Mouse (Mus musculus): Measurements from ENCODE around the gene Uchl5.

The Uchl5 gene

DNA sequence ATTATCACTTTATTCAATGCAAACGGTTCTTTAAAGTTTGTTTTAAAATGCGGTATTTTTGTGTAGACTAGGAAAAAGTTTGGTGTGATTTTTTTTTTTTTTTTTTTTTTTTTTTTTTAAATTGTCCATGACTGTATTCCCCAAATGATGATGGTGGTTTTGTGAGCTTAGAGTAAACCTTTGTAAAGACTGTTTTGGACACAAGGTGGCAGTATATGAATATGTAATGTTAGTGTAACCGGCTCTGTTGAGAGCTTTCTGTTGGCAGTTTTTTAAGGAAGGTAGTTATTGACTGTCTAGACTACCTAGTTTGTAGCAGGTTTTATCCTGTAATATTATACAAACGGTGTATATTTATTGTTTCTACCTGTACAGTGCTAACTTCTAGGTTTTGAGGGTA, 26.5 kb downstream of the Uchl5 start:
- peak; percentile 51 for DNase-seq (ENCODE audit: low read depth, low spot score)

DNA sequence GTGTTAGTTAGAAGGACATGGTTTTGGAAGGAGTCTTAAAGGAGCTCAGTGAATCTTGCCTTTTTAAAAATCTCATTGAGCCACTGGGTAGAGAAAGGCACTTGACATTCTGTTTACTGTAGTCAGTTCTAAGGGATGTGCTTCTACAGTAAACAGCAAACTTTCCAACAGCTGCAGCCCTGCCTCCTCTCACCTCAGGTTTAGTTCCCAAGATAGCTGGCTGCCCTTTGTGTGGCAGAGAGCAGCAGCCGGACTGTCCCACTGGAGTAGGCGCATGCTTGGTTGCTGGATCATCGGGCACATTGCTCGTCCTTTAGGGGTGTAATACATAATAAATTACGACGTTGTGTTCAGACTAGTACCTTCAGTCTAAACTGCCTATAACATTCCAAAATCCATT, 32.0 kb downstream of the Uchl5 start:
- no peak for DNase-seq (ENCODE audit: low read depth, low spot score)

- peak; percentile 56 for DNase-seq (ENCODE audit: low read depth, low spot score)
These were observed 36.7 kb downstream of the Uchl5 start for GRCm38 (mm10) chr1:143813676-143814360.

DNA sequence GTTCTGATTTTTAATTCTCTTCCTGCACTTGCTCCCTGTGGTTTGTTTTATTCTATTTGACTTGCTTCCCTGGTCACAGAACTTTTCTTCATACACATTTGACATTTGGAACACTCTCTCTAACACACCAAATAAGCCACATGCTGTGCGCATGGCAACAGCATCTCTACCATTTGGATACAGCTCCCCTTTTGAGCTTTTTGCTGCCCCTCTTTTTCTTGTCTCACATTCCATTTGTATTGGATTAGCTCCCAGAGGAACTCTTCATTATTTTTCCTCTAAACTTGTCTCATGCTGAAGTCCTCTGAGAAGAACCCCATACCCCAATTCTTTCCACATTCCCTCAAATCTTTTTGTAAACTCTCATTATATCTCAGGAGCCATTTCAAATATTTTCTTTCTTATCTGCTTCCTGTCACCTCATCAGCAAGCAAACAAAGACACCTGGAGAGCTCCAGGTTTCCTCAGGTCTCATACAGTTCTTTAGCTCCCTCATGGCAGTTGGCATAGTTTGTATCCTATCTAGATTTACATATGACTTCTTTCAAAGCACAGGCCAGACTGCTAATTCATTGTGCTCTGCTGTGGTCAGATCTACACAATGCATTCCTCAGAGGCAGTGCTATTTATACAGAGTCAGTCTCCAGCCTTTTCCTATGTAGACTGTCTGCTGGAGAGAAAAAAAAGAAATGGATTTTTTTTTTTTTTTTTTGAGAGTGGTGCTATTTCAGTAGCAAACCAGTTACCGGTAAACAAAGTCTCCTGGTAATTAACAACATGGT, 43.2 kb downstream of the Uchl5 start:
- DNase-seq (ENCODE audit: low read depth, low spot score), result no peak

DNA sequence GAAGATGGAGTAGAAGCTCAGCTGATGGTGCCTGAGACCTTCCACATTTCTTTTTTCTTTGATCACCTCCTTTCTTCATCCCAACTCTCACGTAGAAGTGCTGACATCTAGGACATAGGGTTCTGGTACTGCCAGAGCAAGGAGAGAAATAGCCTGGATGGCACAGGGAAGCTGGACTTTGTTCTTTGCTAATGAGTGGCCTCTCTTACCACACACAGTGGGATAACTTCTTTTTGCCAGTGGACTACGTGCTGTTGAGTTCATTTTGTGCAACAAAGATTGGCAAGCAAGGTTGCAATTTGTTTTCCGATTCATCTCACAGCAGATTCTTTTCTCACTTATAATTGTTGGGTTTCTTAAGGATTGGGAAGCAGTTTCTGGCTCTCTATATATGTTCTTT, 45.6 kb downstream of the Uchl5 start:
- DNase-seq (ENCODE audit: low read depth, low spot score), result no peak

GRCm38 (mm10) chr1:143830713-143831112, 53.6 kb downstream of the Uchl5 start:
- no peak for DNase-seq (ENCODE audit: low read depth, low spot score)

- DNase-seq (ENCODE audit: low read depth, low spot score), result peak; percentile 20
These were observed 59.5 kb downstream of the Uchl5 start for GRCm38 (mm10) chr1:143836363-143837182.

DNA sequence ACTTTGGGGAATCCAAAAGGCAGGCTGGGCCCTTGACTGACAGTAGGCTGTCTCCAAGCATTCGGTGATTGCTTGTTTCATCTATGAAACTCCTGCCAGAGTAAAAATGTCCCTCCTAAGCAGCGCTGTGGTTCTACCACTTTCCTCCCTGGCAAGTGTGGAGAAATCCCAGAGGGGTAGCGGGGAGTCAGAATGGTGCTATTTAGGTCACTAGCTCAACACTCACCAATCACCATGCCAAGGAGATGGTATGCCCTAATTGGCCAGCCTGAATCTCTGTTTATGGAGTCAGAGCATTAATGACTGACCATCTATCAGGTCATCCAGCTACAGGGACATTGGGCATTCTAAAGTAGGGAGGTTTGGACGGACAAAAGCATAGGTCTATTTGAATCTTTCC, 60.6 kb downstream of the Uchl5 start:
- DNase-seq (ENCODE audit: low read depth, low spot score), result no peak

GRCm38 (mm10) chr1:143838896-143839410, 61.9 kb downstream of the Uchl5 start:
- DNase-seq (ENCODE audit: low read depth, low spot score), result no peak

- no peak for DNase-seq (ENCODE audit: low read depth, low spot score)
These were observed 75.3 kb downstream of the Uchl5 start for GRCm38 (mm10) chr1:143852329-143852728.

GRCm38 (mm10) chr1:143852779-143853358, 75.8 kb downstream of the Uchl5 start:
- DNase-seq (ENCODE audit: low read depth, low spot score), result no peak

GRCm38 (mm10) chr1:143853691-143854115, 76.6 kb downstream of the Uchl5 start:
- DNase-seq (ENCODE audit: low read depth, low spot score), result no peak

GRCm38 (mm10) chr1:143855706-143856105, 78.6 kb downstream of the Uchl5 start:
- no peak for DNase-seq (ENCODE audit: low read depth, low spot score)
